Mouse (Mus musculus): ENCODE measurements at regions not wholly inside any gene's neighbourhood (a gene's known extent, or its start where the extent isn't known, plus 50 kb on each side); places are given as distances from the start of the nearest gene placed in this dataset.

DNA sequence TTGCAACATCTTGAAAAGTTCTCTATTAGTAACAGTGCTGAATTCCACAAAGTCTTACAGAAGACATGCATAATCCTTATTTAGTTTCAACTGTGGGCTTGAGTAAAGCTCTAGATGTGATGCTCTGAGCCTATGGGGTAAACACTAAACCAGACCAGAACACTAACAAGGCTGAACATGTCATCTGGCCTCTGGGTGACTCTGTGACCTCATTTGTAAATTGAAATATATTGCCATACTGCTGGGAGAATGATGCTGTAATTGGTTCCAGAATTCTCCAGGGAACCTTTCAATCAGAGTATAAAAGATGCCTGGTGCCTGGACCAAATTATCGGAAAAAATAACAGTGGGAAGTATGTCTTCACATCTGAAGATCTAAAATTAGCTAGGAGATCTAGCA is 309.9 kb upstream of the Megf9 start:
- DNase-seq (ENCODE audit: low spot score), result no peak

DNA sequence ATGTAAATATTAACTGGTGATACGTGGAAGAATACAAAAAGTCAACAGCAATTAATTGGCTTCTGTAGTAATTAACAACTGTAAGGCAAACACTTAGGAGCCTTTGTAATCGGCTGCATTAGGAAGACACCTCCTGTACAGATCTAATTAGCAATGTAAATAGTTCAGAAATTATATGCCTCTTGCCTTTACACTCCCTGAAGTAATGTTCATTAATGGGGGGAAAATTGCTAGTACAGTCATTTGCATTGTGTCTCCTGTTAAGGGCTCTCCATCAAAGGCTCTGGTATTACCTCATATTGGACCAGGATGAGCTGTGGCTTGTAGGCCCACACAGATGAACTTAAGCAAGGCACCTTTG is 276.1 kb upstream of the Megf9 start:
- DNase-seq (ENCODE audit: low spot score), result no peak

DNA sequence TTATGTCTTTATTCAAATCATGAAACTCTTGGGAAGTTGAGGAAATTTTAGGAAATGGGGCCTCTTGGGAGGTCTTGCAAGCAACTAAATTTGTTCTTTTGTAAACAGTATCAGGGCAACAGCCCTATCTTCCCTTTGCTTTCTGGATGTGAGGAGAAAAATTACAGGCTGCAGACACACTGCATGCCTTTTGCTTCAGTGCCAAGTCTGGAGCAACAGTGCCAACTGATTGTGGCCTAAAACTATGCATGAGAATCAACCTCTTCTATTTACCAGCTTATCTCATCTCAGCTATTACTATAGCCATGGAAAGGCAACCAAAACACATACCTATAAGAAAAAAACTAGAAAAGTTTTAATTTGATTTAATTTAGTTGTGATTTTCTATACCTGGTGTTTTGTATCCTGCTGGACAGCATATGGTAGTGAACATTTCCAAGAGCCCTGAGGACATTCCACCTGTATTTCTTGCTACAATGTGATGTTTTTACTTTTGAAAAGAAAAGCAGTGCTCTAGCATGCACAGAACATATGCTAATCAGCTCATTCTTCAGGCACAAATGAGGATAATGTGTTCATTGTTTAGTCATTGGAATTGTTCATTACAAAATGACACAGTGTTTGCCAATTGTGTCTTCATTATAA is 275.6 kb upstream of the Megf9 start:
- DNase-seq (ENCODE audit: low spot score), result no peak

DNA sequence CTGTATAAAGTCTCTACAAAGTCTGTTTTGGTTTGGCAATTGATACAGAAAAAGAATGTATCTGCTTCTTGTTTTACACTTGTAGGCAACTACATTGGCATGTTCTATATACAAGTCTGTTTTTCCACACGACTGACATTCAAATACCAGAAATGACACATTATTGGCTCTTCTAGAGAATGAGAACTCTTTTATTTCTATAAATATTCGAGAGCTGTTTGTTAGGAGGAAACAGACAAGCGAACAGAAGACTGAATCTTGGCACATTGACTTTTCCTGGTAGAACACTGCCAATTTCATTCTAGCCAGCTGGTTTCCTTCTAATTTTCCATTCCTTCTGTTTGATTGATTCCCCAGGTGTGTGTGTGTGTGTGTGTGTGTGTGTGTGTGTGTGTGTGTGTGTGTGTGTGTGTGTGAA is 270.1 kb upstream of the Megf9 start:
- no peak for DNase-seq (ENCODE audit: low spot score)

DNA sequence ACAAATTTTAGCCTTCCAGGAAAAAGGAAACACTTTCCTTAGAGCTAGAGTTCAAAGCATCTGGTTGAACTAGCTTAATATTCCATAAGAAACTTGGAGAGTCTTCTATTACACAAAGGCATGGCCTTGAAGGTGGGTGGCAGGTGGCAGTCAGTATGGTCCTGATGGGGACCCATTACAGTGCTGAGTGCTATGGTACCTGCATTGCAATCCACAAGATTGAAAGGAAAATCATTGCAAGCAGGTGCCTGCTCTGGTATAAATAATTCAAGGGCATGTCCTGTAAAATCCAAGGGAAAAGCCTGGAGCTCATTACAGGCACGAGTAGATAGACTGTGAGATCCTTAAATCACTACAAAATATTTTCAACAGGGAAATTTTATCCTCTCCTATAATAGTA is 263.7 kb upstream of the Megf9 start:
- no peak for DNase-seq (ENCODE audit: low spot score)

DNA sequence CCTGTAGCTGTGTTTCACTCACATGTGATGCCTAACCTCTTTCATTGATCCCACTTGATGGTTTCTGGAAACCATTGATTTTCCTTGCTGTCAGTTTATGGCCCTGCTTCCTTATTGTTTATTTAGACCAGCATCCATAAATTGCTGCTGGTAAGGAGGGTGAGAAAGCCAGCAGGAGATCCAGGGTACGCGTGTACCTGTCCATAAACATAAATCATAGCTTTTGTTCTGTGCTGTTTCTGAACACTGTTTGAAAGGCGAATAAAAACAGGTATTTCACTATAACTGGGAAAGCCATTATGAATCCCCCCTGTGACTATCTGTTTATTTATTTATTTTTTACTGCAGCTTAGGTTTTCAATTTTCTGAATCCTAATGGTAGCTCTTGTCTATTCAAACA is 263.1 kb upstream of the Megf9 start:
- DNase-seq (ENCODE audit: low spot score), result no peak

DNA sequence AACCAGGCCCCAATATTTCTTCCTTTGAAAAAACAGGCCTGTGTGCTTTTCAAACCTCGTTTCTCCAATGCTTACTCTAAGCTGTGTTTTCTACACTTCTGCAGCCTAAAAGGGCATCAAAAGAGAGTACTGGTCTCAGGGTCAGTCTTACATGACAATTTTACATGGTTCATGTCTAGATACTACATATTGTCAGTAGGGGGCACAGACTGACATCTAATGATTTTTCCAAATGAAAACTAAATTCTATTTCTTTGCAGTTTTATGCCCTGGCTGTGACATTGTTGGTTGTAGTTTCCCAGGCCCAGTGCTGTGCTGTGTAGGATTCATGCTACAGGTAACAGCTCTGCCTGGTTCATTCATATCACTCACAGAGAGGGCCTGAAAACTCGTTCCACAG is 248.7 kb upstream of the Megf9 start:
- DNase-seq (ENCODE audit: low spot score), result no peak

DNA sequence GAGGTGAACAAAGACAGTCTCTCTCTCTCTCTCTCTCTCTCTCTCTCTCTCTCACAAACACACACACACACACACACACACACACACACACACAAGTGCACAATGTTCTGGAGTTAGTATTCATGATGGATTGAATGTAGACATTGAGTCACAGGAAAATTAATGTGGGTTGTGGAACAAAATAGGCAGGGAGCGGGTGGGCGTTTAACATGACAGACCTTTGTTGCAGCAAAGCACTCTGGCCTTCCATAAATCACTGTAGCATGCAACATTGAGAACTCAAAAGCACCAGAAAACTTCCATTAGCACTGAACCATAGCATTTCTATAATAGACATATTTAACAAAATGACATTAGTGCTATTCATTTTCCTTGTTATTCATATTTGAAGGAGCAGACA is 246.8 kb upstream of the Megf9 start:
- no peak for DNase-seq (ENCODE audit: low spot score)

DNA sequence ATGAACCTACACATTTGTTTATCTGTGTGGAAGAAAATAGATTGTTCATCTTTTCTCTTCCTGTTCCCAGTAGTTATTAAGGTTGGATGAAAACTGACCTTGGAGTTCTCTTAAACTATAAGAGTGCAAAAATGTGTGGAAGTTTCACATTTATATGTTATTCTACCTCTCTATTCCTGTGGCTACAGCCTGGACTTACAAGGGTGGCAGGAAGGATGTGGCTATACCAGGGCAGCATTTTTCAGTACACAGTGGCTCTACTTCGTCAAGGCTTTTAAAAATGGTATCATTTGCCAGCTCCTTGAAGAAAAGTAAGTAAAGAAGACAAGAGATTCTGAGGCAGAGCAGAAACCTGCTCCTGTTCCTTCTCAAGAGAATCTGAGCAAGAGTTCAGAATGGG is 241.5 kb upstream of the Megf9 start:
- DNase-seq (ENCODE audit: low spot score), result no peak

DNA sequence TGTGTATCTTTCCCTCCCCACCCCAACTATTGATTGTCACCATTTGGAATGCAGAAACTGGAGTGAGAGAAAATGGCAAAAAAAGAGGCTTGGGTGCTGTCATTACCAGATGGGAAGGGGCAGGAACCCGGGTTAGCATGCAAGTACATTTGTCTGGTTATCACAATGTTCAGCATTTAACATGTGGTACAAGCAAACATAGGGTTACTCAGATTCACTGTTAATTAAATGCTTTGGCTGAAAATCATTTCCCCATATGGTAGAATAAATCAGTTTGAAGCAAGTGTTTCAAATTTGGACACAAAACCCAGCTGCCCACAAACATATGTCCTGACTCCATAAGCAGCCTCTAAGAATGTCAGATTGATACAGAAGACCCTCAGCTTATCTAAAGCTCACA is 208.6 kb upstream of the Megf9 start:
- no peak for DNase-seq (ENCODE audit: low spot score)

DNA sequence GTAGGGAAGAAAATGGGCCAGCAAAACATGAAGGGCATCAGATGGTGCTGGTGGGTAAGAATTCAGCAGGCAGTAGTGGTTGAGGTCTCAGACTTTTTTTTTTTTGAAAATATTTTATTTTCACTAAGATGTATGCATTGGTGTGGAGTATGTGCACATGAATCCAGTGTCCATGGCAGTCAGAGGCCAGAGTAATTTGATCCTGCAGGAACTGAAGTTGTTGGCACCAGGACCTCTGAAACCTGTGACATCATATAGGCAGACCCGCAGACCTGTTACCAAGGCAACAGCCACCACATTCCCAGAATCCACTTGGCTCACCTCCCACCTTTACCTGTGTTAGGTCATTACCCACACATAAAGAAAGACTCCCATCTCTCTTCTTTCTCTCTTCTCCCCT is 207.2 kb upstream of the Megf9 start:
- DNase-seq (ENCODE audit: low spot score), result no peak

DNA sequence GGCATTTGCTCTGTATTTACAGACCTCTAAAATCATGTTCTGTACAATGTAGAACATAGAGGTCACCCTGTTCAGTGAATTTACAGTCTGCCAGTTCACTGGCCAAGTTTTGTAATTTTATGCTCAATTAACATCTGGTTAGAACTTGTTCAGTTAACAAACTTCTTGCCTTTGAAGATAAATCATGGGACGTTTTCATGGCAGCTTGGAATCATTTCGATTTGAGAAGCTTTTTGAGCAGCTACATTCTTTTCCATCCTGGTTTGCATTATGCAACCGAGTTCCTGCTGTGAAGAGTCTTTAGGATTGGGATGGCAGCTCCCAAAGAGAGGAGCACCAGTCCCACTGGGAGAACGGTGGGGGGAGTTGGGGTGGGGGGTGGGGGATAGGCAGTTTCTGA is 206.3 kb upstream of the Megf9 start:
- no peak for DNase-seq (ENCODE audit: low spot score)

DNA sequence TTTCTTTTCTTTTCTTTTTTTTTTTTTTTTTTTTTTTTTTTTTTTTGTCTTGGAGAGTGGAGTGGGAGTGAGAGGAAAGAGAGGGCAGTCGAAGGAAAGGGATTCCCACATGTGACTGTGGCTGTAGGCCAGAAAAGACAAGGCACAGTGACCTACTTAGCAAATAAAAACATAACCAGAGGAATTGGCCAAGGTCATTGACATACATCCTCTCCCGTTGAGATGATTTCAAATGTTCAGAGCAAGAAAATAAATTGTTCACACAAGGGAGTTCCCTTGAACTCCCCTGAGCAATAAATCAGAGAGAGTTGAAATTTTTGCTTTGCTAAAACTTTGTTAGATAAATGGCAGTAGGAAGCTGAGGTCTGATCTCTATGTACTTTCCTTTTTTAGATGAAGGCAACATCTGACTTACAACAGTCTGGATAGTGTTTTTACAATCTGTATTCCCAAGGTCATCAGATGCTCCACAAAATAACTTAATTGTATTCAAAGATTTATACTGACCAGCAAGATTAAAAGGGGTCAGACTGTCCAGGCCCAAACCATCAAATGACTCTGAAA is 174.4 kb upstream of the Megf9 start:
- peak; percentile 31 for DNase-seq (ENCODE audit: low spot score)

DNA sequence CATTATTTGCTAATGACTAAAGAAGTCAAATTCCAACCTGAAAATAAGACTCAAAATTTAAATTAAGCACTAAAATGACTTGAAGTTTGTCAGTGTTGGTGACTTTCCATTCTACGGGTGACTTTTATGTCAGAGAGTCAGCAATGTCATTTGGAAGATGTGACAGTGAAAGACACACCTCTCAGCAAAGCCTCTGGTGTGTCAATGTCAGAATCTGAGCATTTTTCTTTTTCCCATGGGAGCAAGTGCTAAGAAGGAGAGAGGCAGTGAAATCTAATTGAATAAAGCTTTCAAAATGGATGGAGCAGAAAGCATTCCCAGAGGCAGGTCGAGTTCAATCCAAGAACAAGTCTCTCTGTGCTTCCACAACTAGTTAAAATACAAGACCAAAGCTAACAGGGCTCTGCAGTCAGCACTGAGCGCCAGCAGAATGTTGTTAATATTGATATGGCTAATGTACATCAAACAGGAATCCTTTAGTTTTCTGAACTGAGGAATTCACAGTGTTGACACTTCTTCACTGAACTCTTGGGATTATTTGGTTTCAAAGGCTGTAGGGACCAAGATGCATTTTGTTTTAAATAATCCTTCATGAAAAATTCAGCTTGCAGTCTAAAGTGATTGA is 170.4 kb upstream of the Megf9 start:
- no peak for DNase-seq (ENCODE audit: low spot score)

DNA sequence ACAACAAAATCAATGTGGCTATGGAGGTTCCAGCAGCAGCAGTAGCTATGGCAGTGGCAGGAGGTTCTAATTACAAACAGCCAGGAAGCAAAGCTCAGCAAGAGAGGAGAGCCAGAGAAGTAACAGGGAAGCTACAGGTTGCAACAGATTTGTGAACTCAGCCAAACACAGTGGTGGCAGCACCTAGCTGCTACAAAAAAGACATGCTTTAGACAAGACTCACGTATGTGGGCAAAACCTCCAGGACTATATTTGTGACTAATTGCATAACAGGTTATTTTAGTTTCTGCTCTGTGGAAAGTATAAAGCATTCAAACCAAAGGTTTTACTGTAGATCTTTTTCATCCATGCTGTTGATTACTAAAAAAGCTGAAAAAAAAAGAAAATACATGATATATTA is 166.1 kb upstream of the Megf9 start:
- DNase-seq (ENCODE audit: low spot score), result no peak

DNA sequence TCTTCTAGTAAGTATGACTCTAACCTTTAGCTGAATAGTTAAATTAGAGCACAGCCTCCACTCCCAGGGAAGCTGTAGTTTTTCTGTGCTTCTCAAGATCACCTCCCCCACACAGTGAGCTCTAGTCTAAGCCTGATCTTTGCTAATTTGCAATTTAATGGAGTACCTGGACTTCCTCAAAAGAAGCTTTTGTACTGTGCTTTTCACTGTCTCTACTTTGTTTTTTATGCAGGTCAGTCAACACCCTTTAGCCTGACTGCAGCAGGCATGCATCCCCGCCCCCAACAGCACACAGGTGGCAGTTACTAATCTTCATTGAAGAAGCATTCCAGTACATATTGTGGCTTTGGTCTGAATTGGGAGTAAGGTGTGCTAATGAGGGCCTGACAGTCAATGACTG is 129.4 kb upstream of the Megf9 start:
- DNase-seq (ENCODE audit: low spot score), result no peak

DNA sequence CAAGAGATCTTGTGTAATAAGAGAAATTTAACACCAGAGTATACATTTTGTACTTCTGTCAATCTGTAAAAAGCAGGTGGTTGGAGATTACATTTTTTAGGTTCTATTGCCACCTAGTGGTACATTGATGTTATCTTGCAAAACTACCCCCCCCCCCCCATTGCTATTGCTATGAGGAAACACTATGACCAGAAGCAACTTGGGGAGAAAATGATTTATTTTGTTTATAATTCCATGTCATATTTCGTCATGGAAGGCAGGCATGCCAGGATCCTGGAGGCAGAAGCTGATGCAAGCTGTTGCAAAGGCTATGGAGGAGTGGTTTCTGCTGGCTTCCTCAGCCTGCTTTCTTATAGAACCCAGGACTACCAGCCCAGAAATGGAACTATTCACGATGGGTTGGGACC is 86.6 kb upstream of the Megf9 start:
- no peak for DNase-seq (ENCODE audit: low spot score)

DNA sequence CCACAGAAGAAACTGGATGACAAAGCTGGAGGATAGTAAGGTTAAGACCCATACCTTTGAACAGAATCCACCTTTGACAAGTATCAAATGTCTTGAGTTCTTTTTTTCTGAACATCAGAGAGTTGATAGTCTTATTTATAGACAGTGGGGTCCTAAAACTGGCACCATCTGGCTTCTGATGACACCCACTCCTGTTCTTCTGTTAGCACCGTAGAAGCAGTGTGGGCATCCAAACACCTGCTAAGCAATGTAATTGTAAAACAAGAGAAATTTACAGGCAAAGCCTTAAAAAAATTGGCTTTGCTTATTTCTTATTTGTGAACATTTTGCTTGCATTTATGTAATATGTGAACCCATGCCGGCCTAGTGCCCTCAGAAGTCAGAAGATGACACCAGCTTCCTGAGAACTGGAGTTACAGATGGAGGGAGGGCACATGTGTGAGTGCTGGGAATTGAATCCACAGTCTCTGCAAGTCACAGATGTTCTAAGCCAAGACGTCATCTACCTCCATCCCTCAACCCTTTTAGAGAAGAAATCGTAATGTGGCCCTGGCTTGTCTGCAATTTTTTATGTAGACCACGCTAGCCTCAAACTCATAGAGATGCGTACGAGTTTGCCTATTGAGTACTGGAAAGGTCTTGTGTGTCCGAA is 85.0 kb upstream of the Megf9 start:
- DNase-seq (ENCODE audit: low spot score), result no peak

DNA sequence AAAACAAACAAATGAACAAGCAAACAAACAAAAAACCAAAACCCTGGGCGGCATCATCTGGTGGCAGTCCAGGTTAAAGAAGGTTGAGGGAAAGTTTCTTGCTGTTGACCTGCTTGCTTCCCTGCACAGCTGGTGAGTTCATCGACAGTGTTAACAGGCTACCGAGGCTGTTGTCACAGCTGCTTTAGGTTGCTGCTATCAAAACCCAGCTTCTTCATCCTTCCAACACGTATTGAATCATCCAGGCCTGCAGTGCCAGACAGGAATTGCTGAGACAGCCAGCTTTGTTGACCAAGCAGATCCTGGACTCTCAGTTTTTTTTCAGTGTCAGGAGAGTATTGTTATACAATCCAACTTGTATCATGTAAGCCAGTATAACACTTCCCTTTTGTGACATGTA is 81.0 kb upstream of the Megf9 start:
- no peak for DNase-seq (ENCODE audit: low spot score)

DNA sequence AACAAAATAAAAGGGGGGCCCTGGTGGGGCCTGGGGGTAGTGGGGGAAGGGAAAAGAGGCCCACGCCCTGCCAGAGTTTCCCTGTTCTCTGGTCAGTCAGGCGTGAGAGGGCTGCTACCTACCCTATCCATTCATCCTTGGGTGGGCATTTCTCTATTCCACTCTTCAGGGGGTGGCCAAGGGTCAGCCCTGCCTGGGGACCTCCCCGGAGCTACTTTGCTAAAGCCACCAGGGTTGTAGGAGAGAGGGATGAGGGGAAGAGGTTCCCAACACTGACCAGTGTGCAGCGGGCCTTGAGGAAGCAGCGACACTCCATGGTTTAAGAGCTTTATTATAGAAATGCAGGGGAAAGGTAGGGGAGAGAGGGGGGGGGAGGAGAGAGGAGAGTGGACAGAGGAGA is 79.6 kb upstream of the Megf9 start:
- DNase-seq (ENCODE audit: low spot score), result no peak

DNA sequence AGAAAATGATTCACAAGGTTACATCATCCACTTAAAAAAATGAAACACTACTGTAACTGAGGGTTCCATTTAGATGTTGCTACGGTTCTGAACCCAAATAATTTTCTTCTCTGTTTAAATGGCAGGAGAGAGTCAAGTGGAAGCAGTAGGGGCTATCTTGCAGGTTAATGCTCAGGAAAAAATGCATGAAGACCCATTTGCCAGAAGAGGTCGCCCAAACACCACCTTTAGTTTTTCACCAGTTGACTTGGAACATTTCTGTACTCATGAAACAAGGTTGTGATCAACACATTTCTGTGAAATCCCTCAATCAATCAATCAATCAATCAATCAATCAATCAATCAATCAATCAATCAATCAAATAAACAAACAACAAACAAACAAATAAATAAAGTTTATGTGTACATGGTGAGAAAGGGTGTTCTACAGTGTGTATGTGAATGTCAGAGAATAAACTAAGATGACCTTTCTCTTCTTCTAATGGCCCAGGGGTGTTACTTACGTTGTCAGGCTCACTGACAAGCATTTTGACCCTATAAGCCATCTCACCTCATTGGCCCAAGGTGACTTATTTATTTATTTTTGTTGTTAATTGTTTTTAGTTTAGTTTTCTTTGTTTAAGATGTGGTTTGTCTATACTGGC is 68.5 kb upstream of the Megf9 start:
- peak; percentile 22 for DNase-seq (ENCODE audit: low spot score)

DNA sequence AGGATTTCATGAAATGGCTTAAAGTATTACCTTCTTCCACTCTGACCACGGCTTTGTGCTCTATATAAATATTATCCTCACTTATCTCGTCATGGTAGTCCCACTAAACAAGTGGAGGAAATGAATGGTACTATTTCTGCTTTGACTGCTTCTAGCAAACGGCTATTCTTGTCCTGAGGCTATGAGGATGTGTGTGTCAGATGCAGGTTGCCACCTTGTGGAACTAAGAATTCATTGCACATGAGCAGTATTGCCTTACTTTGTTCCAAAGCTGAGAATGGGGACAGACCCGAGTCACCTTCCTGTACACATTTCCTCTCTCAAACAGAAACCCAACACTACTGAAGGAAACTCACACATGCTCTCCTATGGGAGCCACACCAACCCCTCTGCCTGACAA is 66.5 kb upstream of the Megf9 start:
- DNase-seq (ENCODE audit: low spot score), result peak; percentile 8

Measured in ovary, postnatal 14 days (tissue).